Mouse (Mus musculus) activated CD4-positive, CD25-positive, alpha-beta regulatory T cell, adult 4 months (primary cell): ENCODE measurements around the gene Cand1. TPM values are rescaled to one million over a fixed set of nuclear protein-coding genes. Genes with fewer than 3 reads are reported as not detected.
A peak's percentile ranks its signal among the peaks of the same experiment; 100 is the strongest.

Source experiments
- ATAC-seq: one replicate; pipeline ENCODE4 v1.8.0; 2017
- polyA plus RNA-seq, 2 experiments: library from polyadenylated mRNA; unstranded; fragments of 100-300 nt; shearing (Covaris generic); gene quantifications; one replicate each; pipeline ENCODE4 v1.2.1; 2017

Gene Cand1
- polyA plus RNA-seq: 10 to 100 TPM; 23.1 to 24.4 TPM

DNA sequence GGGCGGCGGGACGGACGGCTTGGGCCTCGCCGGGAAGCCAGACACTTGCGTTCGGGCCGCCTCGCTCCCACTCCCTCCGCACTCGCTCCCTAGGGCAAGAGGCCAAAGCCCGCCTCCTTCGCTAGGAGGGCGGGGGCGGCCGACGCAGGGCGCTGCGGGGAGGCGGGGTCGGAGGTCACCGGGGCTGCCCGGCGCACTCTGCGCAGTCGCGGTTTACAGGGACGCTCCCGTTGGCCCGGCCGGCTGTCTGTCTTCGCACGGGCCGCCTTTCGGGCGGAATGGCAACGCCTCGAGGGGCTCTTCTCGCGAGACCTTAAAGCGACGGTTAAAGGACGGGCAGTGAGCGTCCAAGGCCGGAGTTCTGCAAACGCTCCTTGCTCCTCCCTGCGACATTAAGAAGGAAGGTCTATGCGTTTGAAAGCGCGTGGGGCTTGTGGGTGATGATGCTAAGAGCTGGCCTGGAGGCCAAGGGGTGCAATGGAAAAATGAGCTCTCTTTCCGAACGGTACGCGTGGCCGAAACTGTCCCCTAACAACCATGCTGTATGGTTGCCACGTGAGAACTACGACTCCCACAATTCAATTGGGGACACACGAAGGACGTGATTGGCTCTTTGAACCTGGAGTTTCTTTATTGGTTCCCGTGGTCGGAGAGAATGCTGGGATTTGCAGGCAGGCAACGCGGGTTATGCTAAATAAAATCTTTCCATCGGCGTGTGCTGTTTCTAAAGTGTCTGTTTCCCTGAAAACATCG is at the start of gene Cand1:
Gene Cand1, minus strand, starts transcription at position 87 of the 753 bp plus-strand sequence.
- peak; percentile 94 for ATAC-seq

DNA sequence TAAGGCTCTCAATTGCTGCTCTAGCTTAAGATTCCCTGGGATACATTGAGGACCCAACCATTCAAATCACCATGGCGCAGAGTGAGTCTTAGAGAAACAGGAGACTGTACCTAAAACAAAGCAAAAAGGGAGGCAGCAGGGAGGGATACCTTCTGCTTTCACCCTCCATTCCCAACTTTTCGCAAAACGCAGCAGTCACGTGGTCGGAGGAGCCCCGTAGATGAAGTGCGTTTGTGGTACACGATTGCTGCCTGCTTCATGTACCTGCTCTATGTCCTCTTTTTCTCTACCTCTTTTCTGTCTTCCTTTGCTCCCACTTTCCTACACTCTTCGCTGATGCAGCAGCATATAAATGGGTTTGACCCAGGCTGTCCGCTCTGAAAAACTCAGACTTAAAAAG is 39.0 kb upstream of the Cand1 start:
- ATAC-seq: no peak

DNA sequence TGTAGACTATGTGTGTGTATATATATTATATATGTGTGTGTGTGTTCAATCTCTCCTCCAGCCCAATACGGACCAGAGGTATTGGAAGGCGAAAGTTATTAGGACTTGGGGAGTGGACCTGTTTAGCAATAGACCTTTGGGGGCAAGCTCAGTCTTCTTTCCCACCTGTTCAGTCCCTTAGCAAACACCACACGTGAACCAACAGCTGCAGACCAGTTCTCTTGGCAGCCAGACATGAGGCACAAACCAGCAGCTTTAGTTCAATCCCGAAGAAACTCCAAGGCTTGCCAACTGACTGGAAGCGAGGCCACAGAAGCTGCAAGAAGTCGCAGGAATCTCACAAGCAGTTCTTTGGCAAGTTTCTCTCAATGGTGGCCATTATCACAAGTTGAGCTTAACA is 34.5 kb upstream of the Cand1 start:
- ATAC-seq: no peak

DNA sequence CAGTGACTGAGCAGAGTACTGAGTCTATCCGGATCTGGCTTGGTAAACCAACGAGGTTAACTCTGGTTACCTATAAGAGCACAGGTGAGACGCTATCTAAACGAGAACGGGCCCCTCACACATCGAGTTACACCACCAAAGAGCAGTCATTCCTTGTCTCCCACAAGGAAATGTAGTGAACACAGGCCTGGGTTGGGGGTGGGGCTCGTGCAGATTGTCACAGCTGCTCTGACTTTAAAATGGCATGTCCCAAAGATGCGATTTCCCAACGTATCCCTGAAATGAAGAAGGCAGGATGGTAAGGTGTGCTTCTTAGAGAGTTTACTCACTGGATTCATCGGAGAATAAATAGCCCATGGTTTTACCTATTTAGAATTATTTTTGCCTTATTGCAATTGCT is 32.7 kb upstream of the Cand1 start:
- ATAC-seq: no peak

DNA sequence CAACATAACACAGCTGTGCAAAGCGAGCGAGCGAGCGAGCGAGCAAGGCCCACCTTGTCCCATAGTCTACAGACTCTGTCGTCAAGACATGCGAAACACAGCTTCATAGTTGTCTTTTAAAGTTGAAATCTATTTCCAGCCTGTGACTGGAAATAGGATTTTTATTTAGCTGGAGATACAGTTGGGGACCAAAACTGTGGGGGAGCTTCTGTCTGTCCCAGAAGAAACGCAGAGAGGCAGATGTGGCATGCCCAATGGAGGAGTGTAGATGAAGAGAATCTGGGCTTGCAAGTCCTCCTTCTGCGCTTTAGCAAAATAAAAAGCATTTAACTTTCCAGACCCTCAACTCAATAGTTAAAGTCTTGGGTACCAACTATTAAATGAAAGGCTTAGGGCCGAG is 32.1 kb upstream of the Cand1 start:
- no peak for ATAC-seq

DNA sequence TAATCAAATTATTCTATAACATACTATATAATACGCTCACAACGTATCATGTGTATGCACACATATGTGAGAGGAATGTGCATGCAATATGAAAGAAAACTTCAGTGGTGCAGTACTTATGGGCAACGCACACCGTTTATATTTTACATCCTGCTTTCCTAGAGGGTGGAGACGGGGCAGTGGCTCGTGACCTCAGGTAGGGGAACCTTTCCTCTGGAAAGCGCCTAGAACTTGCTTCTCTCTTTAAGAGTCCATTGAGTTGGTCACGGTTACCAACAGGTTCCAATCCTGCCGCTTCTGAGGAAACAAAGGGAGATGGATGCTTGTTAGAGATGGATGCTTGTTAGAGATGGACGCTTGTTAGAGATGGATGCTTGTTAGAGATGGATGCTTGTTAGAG is 31.2 kb upstream of the Cand1 start:
- no peak for ATAC-seq

DNA sequence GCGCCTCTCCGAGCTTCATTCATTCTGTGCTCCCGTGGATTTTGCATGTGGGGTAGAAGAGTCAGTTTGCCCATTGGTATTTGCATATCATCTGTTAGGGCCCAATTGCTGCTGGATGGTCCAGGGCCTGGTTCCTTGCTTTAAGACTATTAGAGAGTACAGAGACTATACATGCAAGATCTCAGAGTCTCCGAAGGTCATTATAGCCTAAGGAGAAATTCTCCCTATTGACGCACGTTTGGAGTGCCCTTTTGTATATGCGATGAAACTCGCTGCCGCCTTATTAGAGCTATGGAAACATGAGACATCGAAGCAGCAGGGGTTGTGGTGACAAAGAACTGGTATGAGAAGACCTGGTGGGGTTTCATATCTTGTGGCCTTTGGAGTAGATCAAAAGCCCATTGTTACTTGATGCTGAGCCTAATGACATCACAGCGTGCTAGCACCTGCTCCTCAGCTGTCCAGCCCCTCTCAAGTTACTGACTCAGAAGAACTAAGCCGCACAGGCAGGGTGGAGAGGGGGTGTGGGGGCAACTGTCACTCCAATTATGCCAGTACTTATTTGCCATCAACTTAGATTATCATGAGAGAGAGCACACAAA is 30.6 kb upstream of the Cand1 start:
- ATAC-seq: no peak

DNA sequence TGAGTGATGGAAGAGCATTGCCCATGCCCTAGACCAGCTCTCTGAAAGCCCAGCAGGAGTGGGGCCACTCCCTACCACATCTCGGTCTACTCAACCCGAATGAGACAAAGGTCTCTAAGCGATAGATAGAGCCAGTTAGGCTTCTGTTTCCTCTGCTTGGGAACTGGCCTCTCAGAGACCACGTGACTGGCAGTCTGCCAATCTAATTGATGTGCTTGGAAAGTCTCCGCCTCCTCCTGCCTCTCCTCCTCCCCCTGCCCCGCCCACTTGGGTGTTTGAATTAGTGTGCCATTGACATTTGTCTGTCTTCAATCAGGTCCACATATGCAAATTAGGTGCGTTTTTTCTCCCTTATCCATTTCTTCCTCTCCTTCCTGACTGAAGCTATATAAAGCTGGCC is 24.9 kb upstream of the Cand1 start:
- ATAC-seq: no peak

DNA sequence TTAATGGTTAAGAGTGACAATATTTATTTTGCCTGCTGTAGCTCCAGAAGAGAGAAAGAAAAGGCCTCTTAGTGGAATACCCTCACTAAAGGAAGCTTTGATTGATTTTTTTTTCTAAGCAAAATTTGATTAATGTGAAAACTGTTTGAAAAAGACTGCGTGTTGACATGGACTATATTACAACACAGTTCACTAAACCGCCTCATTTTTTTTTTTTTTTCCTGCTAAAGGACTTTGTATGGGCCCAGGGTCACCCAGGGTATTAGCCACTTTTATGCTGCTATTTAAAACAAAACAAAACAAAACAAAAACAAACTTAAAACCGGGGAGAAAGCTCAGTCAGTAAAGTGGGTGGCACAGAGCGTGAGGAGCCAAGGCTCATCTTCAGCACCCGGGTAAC is 23.0 kb upstream of the Cand1 start:
- ATAC-seq: no peak

DNA sequence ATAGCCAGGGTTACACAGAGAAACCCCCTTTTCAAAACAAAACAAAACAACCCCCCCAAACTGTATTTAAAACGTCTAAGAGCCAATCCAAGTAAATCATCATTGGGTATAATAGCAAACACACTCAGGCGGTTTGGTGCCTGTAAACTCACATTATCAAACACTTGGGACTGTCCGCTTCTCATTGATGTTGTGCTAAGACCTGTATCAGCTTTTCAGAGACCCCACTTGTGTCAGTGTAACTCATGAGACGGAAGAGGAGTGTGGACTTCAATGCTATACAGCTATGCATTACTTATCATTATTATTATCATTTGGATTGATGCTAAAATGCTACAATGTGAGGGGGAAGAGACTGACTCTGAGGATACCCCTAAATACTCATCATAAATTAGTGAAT is 18.0 kb upstream of the Cand1 start:
- no peak for ATAC-seq

DNA sequence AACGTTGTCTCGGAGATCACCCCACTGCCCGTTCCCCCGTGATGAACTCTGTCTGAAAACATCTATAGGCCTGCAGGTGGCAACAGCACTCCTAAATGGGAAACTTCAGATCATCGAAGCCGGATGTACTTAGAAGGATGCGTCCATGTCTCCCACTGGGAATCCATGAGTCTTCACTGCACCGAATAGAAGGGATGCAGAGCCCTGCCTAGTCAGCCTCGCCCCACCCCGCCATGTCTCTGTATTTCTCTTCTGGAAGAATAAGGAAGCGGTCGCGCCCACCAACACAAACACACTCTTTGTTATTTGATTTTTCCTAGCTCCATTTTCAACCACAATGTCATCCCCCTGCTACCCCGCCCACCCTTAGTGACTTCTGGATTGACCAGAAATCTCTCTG is 4.3 kb upstream of the Cand1 start:
- ATAC-seq: no peak

DNA sequence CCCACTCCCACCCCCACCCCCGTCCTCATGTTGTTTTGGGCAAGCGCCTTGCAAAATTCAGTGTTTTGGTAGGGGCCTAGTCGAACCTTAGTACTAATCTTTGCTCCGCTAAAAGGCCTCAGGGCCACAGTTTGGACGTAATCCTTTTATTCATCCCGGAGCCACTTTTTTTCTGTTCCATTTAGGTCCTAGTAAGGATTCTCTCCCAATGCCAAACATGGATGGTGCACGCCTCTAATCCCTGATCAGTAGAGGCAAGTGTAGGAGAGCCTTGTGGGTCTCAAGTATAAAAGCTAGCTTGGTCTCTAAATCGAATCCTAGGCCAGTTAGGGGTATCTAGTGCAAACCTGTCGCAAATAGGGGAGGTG is 851 bp upstream of the Cand1 start:
- ATAC-seq: no peak

DNA sequence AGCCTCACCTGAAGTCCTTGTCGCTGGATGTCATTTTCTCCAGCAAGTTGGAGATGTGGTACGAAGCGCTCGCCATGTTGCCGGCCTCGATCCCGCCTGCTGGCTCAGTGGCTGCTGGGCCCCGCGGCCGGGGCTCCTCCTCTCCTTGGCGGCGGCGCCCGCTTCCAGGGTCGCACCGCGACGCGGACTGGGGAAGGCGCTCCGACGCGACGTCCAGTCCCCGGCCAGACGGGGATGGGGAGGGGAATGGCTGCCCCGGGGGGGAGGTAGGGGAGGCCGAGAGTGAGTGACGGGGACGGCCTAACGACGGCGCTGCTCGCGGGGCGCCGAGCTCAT is 254 bp downstream of the Cand1 start:
- no peak for ATAC-seq

DNA sequence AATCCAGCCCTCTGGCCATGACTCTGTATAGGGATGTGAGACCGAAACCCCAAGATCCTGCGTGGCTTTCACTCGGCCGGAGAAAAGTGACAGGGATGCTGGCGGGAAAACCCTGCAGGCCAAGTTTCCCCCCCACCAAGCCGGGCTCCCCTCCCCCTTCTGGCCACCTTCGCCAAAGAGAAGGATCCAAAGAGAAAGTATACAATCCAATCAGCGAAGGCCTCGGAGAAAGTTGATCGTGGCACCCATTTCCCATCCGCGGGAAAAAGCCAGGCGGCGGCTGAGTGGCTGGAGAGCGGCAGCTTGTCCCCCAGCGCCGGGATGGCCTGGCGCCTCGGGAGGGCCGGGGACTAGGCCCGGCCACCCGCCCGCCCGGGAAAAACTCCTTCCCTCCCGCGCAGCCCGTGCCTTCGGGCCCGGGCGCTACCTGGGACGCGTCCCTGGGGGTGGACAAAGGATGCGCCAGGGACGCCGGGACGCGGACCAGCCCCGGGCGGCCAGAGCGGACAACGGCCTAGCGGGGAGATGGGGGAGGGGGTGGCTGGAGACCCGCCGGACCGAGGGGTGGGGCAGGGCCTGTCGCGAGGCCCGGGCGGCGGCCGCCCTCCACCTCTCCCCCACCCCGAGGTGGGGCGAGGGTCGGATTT is 747 bp downstream of the Cand1 start:
- no peak for ATAC-seq

DNA sequence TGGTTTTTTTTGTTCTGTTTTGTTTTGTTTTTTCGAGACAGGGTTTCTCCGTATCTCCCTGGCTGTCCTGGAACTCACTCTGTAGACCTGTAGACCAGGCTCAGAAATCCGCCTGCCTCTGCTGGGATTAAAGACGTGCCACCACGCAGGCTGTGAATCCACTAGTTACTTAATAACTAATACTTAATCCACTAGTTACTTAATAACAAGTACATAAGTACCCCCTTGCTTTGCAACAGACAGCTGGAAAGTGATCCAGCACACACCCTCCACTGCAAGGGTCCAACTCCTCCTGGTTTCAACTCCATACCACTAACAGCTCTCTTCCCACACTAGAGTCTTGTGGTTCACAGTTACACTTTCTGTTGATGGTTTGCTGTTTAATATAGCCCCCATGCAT is 8.3 kb downstream of the Cand1 start:
- no peak for ATAC-seq

DNA sequence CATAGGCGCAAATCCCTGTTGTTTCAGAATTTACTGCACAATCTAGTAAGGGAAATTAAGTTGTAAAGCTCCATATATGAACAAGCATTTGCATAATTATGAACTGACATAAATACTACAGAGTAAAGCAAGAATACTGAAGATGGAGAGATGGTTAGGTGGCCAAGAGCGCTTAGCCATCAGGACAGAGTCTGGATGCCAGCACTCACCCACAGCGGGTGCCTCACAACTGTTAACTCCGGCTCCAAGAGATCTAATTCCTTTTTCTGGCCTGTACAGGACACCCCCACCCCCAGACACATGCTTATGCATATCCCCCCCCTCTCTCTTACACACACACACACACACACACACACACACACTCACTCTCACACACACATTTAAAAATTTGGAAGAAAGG is 9.2 kb downstream of the Cand1 start:
- ATAC-seq: no peak

DNA sequence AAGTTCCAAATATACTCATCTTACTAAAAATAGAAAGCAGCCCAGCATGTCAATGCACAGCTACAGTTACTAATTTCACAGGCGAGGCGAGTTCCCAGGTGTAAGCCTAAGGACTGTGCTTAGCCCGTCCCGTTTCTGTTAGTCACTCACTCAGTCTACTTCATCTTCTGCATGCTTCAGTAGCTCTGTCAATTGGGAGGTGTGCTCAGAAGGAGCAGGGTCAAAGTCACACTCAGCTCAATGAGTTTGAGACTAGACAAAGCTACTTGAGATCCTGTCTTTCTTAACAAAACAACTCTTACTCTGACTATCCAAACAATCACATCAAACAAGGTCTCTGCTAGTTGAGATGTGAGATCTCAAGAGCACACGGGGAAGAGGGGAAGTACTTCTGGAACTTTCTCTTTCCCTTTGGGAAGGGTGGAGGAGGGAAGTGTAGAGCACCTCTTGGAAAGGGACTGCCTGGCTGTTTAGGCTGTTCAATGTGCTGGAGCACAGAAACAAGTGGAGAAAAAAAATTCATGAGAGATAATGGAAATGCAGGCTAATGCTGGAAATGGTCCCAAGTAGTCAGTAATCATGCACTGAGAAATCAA is 9.7 kb downstream of the Cand1 start:
- no peak for ATAC-seq

DNA sequence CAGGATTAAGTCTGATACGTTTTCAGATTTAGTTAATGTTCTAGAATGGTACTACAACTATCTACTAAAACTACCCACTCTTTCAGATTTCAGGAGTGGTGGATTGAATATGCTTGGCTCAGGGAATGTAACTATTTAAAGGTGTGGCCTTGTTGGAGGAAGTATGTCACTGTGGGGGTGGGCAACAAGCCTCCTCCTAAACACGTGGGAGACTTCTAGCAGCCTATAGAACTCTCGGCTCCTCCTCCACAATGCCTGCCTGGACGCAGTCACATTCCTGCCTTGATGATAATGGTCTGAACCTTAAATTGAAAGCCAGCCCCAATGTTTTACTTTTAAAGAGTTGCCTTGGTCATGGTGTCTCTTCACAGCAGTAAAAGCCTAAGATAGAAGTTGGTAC is 16.2 kb downstream of the Cand1 start:
- no peak for ATAC-seq

DNA sequence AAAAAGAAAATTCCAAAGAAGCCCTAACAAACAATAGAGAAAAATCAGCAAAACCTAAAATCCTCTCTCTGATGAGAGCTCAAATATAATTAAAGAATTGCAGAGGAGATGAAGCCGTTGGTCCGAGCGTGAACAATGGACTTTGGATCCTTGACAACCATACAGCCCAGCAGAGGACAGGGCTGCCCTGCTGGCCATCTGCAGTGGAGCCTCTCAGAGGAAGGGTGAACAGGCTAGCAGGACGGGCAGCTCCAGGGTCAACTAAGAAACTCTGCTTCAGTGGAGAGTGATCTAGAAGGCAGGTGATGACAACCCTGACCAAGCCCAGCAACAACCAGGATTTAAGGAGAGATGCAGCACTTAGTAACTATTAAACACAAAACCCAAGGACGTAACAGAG is 18.2 kb downstream of the Cand1 start:
- no peak for ATAC-seq

DNA sequence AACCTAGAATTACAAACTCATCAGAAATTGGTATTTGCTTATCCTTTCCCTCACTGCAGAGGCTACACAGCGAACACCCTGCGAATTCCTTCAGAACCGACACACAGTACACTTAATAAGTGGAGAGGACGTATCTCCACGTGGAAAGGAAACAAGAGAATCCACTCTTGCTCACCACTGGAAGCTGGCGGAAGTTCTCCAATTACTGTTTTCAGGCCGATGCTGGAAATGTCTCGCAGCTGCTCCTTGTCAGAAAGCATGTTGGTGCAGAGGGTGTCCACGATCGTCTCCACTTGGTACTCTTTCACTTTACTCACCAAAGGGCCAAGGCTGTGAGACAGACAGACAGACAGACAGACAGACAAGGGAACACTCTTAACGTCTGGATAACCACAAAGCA is 20.4 kb downstream of the Cand1 start:
- ATAC-seq: no peak

DNA sequence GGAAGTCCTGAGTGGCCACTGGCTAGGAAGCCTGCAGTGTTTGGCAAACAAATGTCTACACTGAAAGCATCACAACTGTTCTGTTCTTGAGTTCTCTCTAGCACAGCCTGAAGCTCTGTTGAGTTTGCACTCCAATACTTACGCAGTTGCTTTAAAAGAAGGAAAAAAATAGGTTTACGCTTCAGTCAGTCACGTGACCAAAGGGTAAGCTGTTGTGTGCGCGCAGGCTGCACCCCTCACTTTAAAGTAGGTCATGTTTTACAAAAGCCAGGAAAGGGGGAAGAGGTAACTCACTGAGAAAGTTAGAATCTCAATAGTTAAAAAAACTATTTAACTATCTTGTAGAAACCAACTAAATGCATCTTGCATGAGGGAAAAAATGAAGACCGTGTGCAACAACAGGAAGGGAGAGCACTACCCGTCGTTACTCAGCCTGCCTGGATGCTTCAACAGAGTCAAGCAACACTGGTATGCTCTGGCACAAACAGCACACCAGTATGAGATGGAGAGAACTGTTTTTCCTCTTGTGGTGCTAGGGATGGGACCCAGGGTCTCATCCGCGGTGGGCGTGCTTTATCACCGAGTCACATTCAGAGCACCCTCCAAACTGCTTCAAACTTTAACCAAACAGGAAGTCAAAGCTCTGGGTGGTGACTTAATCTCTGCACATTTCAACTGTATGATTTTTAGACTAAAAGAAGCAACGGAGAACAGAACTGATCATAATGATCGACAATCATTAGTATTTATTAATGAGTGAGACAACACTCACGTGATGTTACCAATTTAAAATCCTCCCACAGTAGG is 21.4 kb downstream of the Cand1 start:
- ATAC-seq: peak; percentile 75

DNA sequence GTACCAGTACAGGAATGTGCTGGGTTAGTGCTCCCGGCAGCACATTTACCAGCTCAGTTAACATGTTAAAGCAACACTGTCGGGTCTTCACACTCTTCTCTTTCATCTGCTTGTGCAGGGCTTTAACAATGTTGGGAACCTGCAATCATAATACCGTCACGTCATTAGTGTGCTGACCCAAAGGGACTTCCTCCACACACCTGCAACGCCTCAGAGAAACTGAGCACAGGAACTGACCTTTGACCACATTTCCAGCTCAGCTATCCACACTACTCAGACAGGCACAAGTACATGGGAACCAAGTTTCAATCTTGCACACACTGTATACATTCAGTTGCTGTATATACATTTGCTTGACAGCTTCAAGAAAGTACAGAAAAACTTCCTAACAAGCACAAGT is 27.4 kb downstream of the Cand1 start:
- no peak for ATAC-seq

DNA sequence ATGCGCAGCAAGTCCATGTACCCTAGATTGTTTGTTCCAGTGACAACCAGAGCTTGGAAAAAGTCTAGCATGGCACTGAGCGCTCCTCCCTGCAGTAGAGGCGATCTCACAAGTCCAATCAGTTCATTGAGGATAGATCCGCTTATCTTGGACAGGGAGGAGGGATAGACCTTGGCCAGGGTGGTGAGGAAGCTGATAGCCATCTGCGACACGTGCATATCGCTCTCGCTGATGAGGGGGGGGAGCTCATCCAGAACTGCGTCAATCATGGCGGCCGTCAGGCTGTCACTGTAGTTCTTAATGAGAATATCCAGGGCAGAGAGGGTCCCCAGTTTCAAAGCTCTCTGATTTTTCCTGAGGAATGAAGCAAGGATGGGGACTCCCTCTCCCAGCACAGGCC is 28.6 kb downstream of the Cand1 start:
- ATAC-seq: no peak
